Mouse (Mus musculus) spleen, adult 12 weeks (tissue): ENCODE results near the gene Rbm38.

Source experiments
- DNase-seq: peaks from one replicate; pipeline ENCODE4 v3.0.0; 2022; ENCODE audit warnings: low spot score

Rbm38 gene

GRCm38 (mm10) chr2:173014741-173015287, 5.5 kb upstream of the Rbm38 start:
- DNase-seq = no peak

GRCm38 (mm10) chr2:173017940-173018339, 2.4 kb upstream of the Rbm38 start:
- DNase-seq = peak; percentile 15

GRCm38 (mm10) chr2:173018618-173019017, 1.7 kb upstream of the Rbm38 start:
- no peak for DNase-seq

GRCm38 (mm10) chr2:173019322-173019721, 976 bp upstream of the Rbm38 start:
- no peak for DNase-seq

- peak; percentile 93 for DNase-seq
Observed at GRCm38 (mm10) chr2:173019790-173020189, 508 bp upstream of the Rbm38 start.

GRCm38 (mm10) chr2:173021633-173022055, 1.3 kb downstream of the Rbm38 start:
- DNase-seq = peak; percentile 92

GRCm38 (mm10) chr2:173022056-173022681, 1.9 kb downstream of the Rbm38 start:
- no peak for DNase-seq

- no peak for DNase-seq
Observed at GRCm38 (mm10) chr2:173022813-173023212, 2.5 kb downstream of the Rbm38 start.

- DNase-seq = no peak
Observed at GRCm38 (mm10) chr2:173023371-173023851, 3.1 kb downstream of the Rbm38 start.

- DNase-seq = no peak
Observed at GRCm38 (mm10) chr2:173023966-173024365, 3.7 kb downstream of the Rbm38 start.

GRCm38 (mm10) chr2:173024392-173024791, 4.1 kb downstream of the Rbm38 start:
- DNase-seq = no peak

GRCm38 (mm10) chr2:173024938-173025337, 4.6 kb downstream of the Rbm38 start:
- no peak for DNase-seq

GRCm38 (mm10) chr2:173026286-173026685, 6.0 kb downstream of the Rbm38 start:
- DNase-seq = no peak

GRCm38 (mm10) chr2:173026688-173027131, 6.4 kb downstream of the Rbm38 start:
- no peak for DNase-seq

GRCm38 (mm10) chr2:173027169-173027823, 7.0 kb downstream of the Rbm38 start:
- DNase-seq = no peak

- DNase-seq = no peak
Observed at GRCm38 (mm10) chr2:173027824-173028495, 7.7 kb downstream of the Rbm38 start.

- no peak for DNase-seq
Observed at GRCm38 (mm10) chr2:173028508-173029031, 8.3 kb downstream of the Rbm38 start.

- no peak for DNase-seq
Observed at GRCm38 (mm10) chr2:173030591-173031338, 10.5 kb downstream of the Rbm38 start.

- DNase-seq = no peak
Observed at GRCm38 (mm10) chr2:173033531-173033930, 13.2 kb downstream of the Rbm38 start.

GRCm38 (mm10) chr2:173034998-173035397, 14.7 kb downstream of the Rbm38 start:
- peak; percentile 74 for DNase-seq

GRCm38 (mm10) chr2:173035653-173036052, 15.4 kb downstream of the Rbm38 start:
- no peak for DNase-seq

GRCm38 (mm10) chr2:173036055-173036454, 15.8 kb downstream of the Rbm38 start:
- DNase-seq = no peak
